Mouse (Mus musculus) gastrocnemius, adult 2 months (tissue): Measurements from ENCODE around the gene Ezh1. TPM values are rescaled to one million over a fixed set of nuclear protein-coding genes. Genes with fewer than 3 reads are reported as not detected.

Experiments
- DNase-seq: peaks from one replicate; pipeline ENCODE4 v3.0.0; 2022
- H3K27ac ChIP-seq: fragments of 200-600 bp; 2 replicates; pipeline ENCODE4 v1.8.1; 2022; ENCODE audit warnings: mild to moderate bottlenecking
- H3K4me3 ChIP-seq: fragments of 200-600 bp; 2 replicates; pipeline ENCODE4 v1.8.1; 2022; ENCODE audit warnings: mild to moderate bottlenecking, moderate library complexity
- CTCF ChIP-seq: fragments of 200-600 bp; IDR thresholded peaks from 2 replicates; pipeline ENCODE4 v1.8.1; 2022; ENCODE audit warnings: antibody characterized with exemption, mild to moderate bottlenecking, moderate library complexity
- intact Hi-C: fragments of 180-260 bp; cut with DNase I; formaldehyde crosslinking; loops from one replicate; pipeline ENCODE4 v1.15.1; 2025
- total RNA-seq, 2 experiments: library from RNA; stranded (reverse); gene quantifications; 2 replicates each; pipeline ENCODE4 v1.2.3; 2021

Gene Ezh1
- total RNA-seq, 2 experiments from 2014 or later = 25.9 to 26.3 TPM

DNA sequence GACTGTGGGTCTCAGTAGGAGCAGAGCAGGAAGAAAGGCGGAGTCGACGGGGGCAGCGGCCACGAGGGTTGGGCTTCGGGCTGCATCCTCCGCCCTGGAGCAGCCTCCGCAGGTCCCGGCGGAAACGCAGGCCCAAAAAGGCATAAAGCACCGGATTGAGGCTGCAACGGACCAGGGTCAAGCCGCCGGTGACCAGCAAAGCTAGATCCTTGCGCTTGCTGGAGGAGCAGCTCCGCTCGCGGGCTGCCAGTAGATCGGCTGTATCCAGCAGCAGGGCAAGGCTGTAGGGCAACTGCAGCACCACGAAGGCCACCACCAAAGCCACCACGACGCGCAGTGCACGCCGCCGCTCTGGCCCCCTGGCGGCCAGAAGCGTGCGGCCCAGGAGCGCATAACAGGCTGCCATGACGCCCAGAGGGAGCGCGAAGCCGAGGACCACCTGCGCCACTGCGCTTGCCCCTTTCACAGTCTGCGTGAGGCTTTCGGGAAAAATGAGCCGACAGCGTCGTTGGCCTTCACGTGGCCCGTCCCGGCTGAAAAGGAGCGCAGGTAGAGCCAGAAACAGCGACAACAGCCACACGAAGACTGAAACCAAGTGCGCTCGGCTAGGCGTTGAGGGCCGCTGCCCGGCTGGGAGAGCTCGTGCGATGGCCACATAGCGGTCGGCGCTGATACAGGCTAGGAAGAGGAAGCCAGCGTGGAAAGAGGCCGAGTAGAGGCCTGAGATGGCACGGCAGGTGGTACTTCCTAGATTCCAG is 52.5 kb downstream of the Ezh1 start:
- intact Hi-C loops = loop anchor here (1.0 to 5.0 kb wide), 3 partner anchors 55 to 192 kb away; partner anchors contain the start of genes Psmc3ip, Retreg3 and Tubg1
- peak; percentile 98 for TF ChIP-seq CTCF
- DNase-seq = peak; percentile 88
- peak overlapping the region; percentile 93 for H3K27ac ChIP-seq
- peak overlapping the region; percentile 71 for H3K4me3 ChIP-seq

- H3K4me3 ChIP-seq = peak overlapping the region; percentile 71
- intact Hi-C loops = loop anchor here (1.0 to 5.0 kb wide), 3 partner anchors 54 to 191 kb away; partner anchors contain the start of genes Psmc3ip, Retreg3 and Tubg1
- peak; percentile 66 for DNase-seq
Measured at GRCm38 (mm10) chr11:101173112-101173511, 53.2 kb downstream of the Ezh1 start.

GRCm38 (mm10) chr11:101172434-101172815 is 53.8 kb downstream of the Ezh1 start:
- no peak for DNase-seq
- peak overlapping the region; percentile 89 for H3K4me3 ChIP-seq
- no peak for TF ChIP-seq CTCF
- H3K27ac ChIP-seq = peak overlapping the region; percentile 93
- intact Hi-C loops = loop anchor here (2.0 to 5.0 kb wide), 2 partner anchors 54 to 190 kb away; partner anchors contain the start of genes Retreg3 and Tubg1

More at GRCm38 (mm10) chr11:101173112-101173511, 53.2 kb downstream of the Ezh1 start:
- peak overlapping the region; percentile 93 for H3K27ac ChIP-seq
- TF ChIP-seq CTCF = no peak

GRCm38 (mm10) chr11:101171721-101172433 is 54.4 kb downstream of the Ezh1 start:
- intact Hi-C loops = loop anchor here (2.0 to 5.0 kb wide), 2 partner anchors 53 to 190 kb away; partner anchors contain the start of genes Retreg3 and Tubg1

DNA sequence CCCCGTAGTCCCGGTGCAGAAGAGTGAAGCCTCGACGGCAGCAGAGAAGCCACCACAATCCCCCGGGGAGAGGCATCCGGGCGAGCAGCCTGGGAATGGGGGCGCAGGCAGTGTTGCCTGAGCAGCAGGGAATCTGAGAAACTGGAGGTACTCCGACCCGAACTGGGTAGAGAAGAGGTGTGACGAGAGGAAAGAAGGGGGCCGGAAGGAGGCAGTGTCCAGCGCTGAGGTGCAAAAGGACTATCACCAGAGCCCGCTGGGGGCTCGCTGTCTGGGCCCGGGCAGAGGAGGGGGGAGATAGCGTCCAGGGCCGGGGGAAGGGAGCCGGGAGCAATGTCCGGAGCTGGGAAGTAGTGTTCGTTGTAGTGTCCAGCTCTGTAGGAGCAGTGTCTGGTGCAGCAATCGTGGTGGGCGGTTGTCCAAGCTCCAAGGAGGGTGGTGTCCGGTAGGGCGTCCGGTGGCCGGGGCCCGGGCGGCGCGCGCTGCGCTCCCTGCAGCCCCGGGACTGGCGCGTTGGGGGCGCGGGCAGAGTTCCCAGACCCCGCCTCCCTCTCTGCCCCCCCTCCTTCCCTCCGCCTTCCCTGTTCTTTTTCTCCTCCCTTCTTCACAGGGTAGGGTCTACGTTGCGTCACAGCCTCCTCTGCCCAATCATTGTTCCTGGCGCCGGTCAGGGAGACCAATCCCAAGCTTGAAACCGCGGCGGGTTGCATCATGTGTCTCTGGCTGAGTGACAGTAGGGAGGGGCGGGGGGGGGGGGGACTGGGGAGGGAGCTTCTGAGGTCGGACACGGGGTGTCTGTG is 55.3 kb downstream of the Ezh1 start, which contains the start of gene Plekhh3:
Plekhh3 (minus strand) TSS at position 541 of the 800 bp plus-strand sequence.
- Histone ChIP-seq H3K4me3 (peak within 1 kb of the TSS; percentile 89), H3K27ac (peak within 1 kb of the TSS; percentile 99)
- DNase-seq = peak; percentile 97
- TF ChIP-seq CTCF = peak; percentile 23
- intact Hi-C loops = loop anchor here (5.0 kb wide), 1 partner anchor 189 kb away; no protein-coding TSS in a partner anchor

More at GRCm38 (mm10) chr11:101171721-101172433, 54.4 kb downstream of the Ezh1 start:
- TF ChIP-seq CTCF = no peak
- peak overlapping the region; percentile 93 for H3K27ac ChIP-seq
- DNase-seq = peak; percentile 79
- peak overlapping the region; percentile 89 for H3K4me3 ChIP-seq

- H3K4me3 ChIP-seq = peak within 1 kb of the TSS; percentile 89
- DNase-seq = peak; percentile 93
- no peak for TF ChIP-seq CTCF
- peak within 1 kb of the TSS; percentile 99 for H3K27ac ChIP-seq
- intact Hi-C loops = loop anchor here (5.0 kb wide), 1 partner anchor 188 kb away; no protein-coding TSS in a partner anchor
Measured at GRCm38 (mm10) chr11:101170354-101170810, 55.9 kb downstream of the Ezh1 start, which contains the start of gene Cntnap1. Gene Cntnap1 (plus strand): TSS chr11:101170523.

DNA sequence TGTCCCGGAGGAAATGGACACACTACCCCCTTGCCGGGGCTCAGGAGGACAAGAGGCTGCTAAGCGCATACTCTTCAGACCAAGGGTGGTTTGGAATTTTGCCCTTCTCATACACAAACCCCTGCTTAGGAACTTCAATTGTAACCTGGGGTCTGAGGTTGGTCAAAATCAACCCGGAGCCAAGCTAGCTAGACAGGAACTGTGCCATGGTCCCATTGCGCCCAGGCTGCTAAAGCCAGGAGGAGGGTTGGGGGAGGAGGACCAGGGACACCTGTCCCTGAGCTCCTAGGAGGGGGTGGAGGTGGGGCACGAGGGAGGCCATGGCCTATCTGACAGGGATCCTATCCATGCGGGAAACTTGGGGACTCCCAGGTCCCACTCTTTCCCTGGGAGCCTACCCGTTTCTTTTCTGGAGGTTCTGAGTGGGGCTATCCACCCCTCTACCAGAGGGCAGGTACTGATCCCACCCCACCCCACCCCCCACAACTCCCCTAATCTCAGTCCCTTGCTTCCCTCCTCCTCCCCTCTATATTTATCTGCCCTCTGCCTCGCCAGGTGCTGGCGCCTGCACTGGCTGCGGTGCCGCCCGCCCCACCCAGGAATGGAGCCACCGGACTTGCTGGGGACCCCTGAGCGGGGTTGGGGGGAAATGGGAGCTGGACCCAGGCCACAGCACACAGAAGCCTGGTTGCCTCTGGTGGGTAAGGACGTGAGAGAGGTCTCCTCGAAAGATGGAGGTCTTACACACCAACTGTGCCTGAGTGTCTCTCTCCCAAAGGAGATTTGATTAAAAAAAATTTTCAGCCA is 56.8 kb downstream of the Ezh1 start:
- DNase-seq = peak; percentile 82
- Histone ChIP-seq H3K4me3 (peak overlapping the region; percentile 89), H3K27ac (peak overlapping the region; percentile 99)
- TF ChIP-seq CTCF = no peak
- intact Hi-C loops = loop anchor here (2.0 to 5.0 kb wide), 2 partner anchors 39 to 187 kb away; no protein-coding TSS in a partner anchor

DNA sequence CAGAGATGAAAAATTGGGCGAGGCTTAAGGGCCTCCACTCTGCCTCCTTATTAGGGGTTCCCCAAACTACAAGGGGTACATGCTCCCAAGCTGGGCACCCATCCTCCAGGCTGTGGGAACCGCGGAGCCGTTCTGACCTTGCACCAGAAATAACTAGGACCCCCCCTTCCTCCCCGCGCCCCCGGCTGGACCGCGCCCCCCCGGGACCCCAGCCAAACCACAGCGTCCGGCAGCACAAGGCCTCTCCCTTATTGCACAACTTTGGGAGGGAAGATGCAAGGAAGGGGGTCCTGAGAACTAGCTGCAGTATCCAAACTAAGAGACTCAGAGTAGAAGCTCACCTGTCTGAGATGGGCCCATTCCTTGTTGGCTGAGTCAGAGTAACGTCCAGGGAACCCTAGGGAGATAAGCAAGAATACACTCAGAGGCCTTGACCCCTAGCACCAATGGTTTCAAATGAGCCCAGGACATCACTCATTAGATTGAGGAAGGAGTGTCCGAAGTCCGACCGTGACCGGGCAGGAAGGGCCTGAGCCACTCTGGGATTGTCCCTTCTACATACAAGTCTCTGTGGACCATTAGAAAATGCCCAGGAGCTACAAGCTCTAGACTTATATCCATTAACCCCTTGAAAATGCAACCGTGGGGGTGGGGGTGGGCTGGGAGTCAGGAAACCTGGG is 57.8 kb downstream of the Ezh1 start:
- Histone ChIP-seq H3K27ac (peak overlapping the region; percentile 99), H3K4me3 (peak overlapping the region; percentile 89)
- intact Hi-C loops = loop anchor here (2.0 kb wide), 1 partner anchor 38 kb away; no protein-coding TSS in a partner anchor
- no peak for TF ChIP-seq CTCF
- DNase-seq = peak; percentile 79

DNA sequence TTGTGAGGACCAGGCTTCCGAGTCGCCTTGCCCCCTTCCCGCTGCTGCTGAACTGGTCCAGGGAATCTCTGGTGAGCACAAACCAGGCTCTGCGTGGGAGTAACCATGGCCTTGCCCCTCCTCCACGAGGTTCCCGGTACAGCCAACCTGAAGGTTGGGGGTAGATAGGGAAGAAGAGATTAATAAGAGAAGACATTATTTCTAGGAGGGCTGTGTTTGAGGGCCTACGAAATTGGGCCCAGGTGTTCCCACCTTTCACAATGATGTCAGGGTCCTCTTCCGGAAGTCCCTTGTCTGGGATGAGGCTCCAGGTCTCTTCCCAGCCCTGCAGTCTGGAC is 58.3 kb downstream of the Ezh1 start:
- intact Hi-C loops = loop anchor here (2.0 kb wide), 1 partner anchor 37 kb away; no protein-coding TSS in a partner anchor
- no peak for TF ChIP-seq CTCF
- H3K27ac ChIP-seq = peak overlapping the region; percentile 99
- no peak for DNase-seq
- peak overlapping the region; percentile 89 for H3K4me3 ChIP-seq

DNA sequence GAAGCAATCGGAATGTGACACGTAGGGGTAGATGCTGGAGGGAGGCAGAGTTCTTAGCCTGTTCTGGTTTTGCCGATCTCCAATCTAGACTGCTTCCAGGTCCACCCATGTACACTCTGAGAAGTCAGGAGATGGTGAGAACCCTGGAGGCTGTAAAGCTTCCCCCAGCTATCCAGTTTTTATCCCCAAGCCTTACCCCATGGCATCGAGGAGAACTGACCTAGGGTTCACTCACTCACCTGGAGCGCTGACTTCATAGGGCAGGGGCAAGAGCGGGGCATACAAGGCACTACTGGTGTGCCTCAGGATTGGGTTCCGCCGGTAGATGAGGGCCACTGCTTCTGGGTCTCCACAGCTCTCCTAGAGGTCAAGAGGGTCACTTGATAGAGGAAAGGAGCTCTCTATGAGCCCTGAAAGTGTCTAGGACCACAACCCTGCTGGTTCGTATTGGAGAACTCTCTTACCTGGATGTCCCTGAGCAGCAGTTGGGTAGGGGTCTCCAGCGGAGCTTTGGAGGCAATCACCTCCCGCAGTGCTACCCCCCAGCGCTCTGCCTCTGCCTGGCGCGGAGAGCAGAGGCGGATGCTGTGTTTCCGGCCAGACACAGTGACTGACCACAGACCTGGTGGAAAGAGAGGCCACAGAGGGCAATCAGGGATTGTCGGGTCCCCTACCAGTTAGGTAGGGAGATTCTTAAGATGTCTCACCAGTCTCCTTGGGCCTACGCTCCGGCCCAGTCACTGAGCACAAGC is 58.9 kb downstream of the Ezh1 start:
- DNase-seq = no peak
- intact Hi-C loops = no loop called here
- TF ChIP-seq CTCF = no peak
- Histone ChIP-seq H3K4me3 (peak overlapping the region; percentile 89; the same call in 1 of the 2 replicates), H3K27ac (peak overlapping the region; percentile 99)
